Mouse (Mus musculus) erythroblast, adult 5-6 weeks (primary cell): ENCODE measurements around the gene Syt2. TPM values are rescaled to one million over a fixed set of nuclear protein-coding genes. Genes with fewer than 3 reads are reported as not detected.

Source experiments
- ATAC-seq: replicated peaks from 2 replicates; pipeline ENCODE4 v1.8.0; 2016; ENCODE audit warnings: moderate number of reproducible peaks, mild to moderate bottlenecking, moderate TSS enrichment, inconsistent platforms; ENCODE audit not compliant: poor library complexity, low FRiP score, severe bottlenecking
- total RNA-seq, 2 experiments: library from RNA; stranded (forward) in 1 of 2; stranded (reverse) in 1 of 2; fragments of 150-400 nt in 1 of 2; fragments of 200-764, 138-1000 nt in 1 of 2; gene quantifications; 2 replicates each; pipeline versions ENCODE4 v1.2.3 to v1.2.4; 2015 to 2017; ENCODE audit warnings: low replicate concordance in 2 of 2

The Syt2 gene
- total RNA-seq, 2 experiments from 2014 or later, result 0.58 TPM; not detected in 1

DNA sequence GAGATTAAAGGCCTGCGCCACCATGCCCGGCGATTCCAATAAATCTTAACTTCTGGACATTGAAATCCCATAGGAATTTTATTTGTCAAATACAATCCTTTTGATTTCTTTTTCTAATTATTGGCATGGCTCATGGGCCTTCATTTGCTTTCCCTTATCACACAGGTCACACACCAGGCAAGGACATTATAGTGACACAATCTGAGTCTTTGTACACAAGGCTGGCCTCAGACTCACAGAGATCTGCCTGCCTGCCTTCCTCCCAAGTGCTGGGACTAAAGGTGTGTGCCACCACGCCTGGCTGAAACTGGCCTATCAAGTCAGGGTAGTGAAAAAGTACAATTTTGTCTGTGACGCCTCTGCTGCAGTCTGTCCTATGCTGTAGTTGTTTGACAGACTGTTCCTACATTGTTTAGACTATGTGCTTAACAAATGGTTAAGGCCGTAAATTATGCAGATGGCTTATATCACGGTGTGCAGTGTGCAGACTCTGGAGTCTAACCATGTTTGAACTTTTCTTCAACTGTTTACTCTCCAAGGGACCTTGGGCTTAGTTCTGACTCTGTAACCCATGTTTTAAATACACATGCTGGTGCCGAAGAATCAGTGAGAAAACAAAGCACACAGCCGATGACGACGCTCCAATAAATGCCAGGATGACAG is 117.4 kb downstream of the Syt2 start:
- ATAC-seq, result no peak

- no peak for ATAC-seq
These were observed 118.5 kb downstream of the Syt2 start for GRCm38 (mm10) chr1:134764831-134765458.

GRCm38 (mm10) chr1:134766448-134766847 is 120.0 kb downstream of the Syt2 start:
- ATAC-seq, result no peak

GRCm38 (mm10) chr1:134770312-134770711 is 123.8 kb downstream of the Syt2 start:
- ATAC-seq, result no peak

GRCm38 (mm10) chr1:134771353-134771752 is 124.9 kb downstream of the Syt2 start:
- ATAC-seq, result no peak

DNA sequence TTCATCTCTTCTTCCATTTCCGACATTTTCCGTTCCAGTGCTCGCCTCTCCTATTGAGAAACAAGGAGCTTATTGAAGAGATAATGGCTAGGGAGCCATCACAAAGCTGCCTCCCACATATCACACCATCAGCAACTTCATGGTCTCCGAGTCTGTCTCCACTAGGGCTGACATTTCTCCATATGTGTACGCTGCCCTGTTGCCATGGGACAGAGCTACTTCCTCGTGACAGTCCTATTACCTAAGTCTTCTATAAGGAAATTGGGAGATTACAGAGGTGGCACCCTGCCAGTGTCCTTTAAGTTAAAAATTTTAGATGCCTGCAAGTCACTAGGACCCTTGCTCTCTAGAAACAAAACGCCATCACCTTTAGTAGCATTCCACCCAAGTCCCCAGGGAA is 125.5 kb downstream of the Syt2 start:
- ATAC-seq, result no peak

GRCm38 (mm10) chr1:134772821-134773220 is 126.3 kb downstream of the Syt2 start:
- ATAC-seq, result no peak

DNA sequence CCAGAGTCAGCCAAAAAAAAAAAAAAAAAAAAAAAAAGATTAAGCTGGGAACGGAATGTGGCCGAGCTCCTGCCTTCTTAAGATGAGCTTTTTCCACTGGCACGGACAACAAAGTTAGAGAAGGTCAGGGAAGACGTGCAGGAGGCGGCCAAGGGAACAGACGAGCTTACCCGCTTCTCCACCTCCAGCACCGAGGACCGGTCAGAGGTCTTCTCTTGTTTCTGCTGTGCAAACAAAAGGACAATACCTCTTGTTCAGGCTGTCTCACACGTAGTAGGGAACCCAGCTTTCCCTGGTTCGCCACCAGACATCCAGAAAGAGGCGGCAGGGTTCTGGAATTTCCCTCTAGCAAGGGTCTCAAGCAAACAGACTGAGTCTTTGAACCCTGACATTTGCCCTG is 126.8 kb downstream of the Syt2 start:
- no peak for ATAC-seq

DNA sequence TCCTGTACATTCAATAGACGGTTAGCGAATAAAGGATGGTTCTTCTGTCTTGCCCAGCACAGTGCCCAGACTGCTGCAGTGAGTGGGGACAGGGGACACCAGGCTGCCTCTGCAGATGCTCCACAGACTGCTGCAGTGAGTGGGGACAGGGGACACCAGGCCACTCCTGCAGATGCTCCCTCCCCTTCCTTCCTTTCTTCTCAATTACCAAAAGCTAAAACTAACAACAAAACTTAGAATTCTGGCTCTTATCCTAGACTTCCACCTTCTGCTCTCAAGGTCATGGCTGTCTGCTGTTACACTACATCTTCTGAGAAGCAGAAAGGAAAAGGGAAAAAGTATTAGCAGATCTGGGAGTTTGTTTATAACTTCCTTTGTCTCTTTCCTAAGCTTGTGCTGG is 127.8 kb downstream of the Syt2 start:
- ATAC-seq, result no peak

DNA sequence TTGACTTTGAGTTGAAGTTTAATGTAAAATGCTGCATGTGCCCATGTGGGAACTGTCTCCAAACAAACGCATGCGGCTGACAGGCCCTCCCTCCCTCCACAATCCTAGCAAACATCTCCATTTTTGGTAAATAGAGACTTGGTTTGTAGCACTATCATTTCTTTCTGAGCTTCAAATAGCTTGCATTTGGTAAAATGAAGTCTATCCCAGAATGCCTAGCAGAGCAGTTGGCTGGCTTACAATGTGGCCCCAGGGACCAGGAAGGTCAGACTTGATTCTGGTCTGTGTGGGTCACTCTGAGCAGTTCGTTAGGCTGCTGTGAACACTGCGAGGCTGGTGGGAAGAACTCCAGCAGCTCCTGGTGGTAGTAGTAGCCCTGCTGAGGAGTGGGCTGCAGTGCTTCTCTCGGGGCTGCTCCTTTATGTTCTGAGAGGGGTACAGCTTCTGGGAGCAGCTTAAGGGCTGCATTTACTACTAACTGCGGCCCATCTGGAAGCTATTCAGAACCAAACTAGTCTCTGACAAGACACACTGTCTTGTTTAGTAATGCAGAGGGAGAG is 128.3 kb downstream of the Syt2 start:
- no peak for ATAC-seq

GRCm38 (mm10) chr1:134775631-134776030 is 129.2 kb downstream of the Syt2 start:
- no peak for ATAC-seq

DNA sequence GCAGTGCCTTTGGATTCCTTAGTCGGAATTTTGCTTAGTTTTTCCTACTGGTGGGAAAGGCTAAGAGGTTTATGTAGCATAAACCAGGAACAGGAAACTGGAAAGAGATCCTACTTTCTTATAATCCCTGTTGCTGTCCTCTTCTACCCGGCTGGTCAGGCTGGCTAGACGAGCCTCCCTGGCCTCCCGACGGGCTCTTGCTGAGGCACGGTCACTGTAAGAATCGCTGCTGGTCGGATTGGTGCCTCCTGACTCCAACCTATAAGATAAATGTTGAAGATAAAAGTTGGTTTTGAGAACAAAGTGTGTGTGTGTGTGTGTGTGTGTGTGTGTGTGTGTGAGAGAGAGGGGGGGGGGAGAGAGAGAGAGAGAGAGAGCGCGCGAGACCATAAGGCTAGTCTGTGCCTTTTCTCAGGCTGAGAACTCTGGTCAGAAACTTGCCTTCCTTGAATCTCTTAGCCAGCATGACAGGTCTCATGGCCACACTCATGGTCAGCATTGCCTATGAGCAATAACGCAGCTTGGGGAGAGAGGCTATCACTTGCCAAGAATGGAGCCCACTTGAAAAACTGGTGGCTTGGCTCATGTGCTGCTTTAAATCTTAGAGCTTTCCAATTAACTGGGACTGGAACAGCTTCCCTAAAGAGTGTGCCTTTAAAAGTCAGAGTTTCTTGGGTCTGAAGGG is 130.9 kb downstream of the Syt2 start:
- no peak for ATAC-seq

DNA sequence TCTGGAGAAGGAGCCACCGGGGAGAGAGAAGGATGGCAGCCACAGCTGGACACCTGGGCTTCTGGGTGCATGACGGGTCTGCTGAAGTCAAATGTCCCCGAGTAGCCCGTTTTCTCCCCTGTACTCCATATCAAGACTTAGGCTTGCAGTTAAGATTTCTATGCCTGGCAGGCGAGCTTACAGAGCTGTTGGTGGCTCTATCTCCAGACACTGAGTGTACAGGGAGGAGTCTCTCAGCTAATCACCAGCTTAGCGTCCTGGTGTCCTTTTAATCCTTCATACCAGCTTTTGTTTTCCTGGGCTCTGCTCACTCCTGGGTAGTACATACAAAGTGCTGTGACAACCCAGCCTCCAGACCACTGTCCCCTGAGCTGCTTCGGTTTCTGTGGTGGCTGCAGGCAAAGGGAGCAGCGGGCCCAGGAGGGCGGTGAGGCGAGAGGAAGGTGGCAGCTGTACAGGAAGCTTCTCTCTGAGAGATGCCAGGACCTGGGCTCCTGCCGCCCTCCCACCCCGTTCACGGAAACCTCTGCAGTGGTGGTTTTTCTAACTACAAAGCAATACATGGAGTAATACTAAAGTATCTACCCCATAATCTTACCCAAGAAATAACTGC is 131.6 kb downstream of the Syt2 start:
- no peak for ATAC-seq

DNA sequence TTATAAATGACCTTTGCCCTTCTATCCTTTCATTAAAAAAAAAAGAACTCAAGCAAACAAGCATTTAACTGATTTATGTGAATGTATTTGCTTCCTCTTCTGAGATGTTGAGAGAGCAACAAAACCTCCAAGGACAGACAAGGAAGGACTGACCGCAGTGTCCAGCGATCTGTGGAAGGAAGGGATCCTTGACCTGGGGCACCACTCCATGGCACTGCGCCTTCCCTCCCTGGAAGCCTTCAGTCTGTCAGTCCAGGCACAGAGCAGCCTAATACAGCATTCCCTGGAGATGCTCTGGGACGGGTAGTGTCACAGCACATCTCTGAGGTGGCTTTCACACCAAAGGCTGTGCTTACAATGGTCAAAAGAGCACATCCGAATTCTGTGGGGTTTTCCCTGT is 136.3 kb downstream of the Syt2 start:
- ATAC-seq, result no peak

GRCm38 (mm10) chr1:134783958-134784357 is 137.5 kb downstream of the Syt2 start:
- no peak for ATAC-seq

- no peak for ATAC-seq
These were observed 138.0 kb downstream of the Syt2 start for GRCm38 (mm10) chr1:134784481-134784880.

DNA sequence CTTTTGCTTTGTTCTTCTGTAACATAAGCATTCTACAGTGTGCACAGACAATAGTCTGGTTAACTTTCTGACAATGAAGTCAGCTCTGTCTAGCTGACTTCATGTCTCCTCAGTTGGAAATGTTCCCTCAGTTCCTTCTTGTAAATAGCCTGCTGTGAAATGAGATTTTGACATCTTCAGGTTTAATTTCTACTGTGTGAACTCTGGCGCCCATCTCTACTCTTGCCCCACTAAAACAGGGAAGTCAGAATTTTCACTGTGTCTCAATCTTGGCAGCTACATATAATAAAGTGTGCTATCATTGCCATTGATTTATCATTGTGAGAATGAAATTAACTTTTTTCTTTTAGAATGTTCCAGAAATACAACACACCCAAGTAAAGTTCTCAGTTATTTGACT is 138.4 kb downstream of the Syt2 start:
- no peak for ATAC-seq

DNA sequence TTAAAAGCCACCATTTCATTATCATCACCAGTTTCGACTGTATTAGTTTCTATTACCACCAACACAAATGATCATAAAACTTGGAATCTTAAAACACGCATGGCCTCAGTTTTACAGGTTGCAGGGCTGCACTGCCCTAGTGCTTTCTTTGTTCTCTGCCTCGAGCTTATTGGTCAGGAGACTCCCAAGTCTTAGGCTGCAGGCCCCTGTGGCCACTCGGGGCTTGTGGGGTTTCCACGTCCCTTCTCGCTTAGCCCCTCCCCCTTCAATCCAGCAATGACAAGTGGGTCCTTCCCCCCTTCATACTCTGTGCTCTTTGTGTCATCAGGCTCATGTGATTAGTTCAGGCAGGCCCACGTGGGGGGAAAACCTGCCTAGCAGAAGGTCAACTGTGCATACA is 141.6 kb downstream of the Syt2 start:
- no peak for ATAC-seq

DNA sequence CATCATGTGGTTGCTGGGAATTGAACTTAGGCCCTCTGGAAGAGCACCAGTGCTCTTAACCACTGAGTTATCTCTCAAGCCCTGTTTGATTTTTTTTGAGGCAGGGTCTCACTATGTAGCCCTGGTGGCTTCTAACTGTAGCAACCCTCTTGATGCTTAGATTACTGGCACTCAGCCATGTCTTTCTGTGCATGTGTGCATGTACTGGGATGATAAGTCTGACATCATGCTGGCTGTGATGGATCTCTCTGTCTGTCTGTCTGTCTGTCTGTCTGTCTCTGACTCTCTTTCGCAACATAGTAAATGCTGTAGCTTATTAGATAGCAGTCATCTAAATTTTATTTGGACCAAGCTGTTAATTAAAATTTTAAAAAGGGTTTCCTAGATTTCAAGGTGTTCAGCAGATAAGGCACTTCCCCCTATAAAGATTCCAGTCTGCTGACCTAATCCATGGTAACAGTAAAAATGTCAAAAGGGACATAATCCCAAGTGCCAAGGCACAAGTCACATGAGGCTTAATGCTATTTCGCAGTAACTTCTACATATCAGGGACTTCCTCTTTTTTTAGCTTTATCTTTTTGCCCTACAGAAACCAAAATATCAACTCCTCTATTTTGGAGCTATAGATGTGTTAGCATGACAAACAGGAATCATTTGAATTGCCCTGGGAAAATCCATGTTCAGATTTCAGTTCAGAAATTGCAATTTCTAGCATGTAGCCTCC is 144.4 kb downstream of the Syt2 start:
- ATAC-seq, result no peak

- no peak for ATAC-seq
These were observed 145.0 kb downstream of the Syt2 start for GRCm38 (mm10) chr1:134791456-134791855.
